Mouse (Mus musculus) embryonic facial prominence, embryonic 14.5 days (tissue): ENCODE data around the gene Lmntd1. TPM values are rescaled to one million over a fixed set of nuclear protein-coding genes. Genes with fewer than 3 reads are reported as not detected.
A peak's percentile ranks its signal among the peaks of the same experiment; 100 is the strongest.

Experiments
- ATAC-seq: fragments of 200-750 bp; cut with Nextera tagmentation; 2 replicates; pipeline ENCODE4 v1.8.0; 2017; ENCODE audit warnings: low read depth, moderate number of reproducible peaks, moderate TSS enrichment
- DNase-seq: peaks from one replicate; pipeline ENCODE4 v3.0.0-alpha.2; 2015; ENCODE audit warnings: low spot score
- H3K27ac ChIP-seq: fragments of 300-500 bp; sonication (generic); replicated peaks from 2 replicates; pipeline ENCODE4 v1.5.1; 2014; ENCODE audit warnings: low read depth, mild to moderate bottlenecking, low read length, moderate library complexity
- H3K27me3 ChIP-seq: fragments of 300-500 bp; sonication (generic); replicated peaks from 2 replicates; pipeline ENCODE4 v1.6.1; 2014; ENCODE audit warnings: low read length; ENCODE audit not compliant: control insufficient read depth, insufficient read depth
- H3K36me3 ChIP-seq: fragments of 300-500 bp; sonication (generic); 2 replicates; pipeline ENCODE4 v1.6.1; 2014; ENCODE audit warnings: low read length, mixed read lengths; ENCODE audit not compliant: control insufficient read depth, insufficient read depth
- H3K4me1 ChIP-seq: fragments of 300-500 bp; sonication (generic); 2 replicates; pipeline ENCODE4 v1.6.1; 2014; ENCODE audit warnings: antibody characterized with exemption, low read length; ENCODE audit not compliant: control insufficient read depth, insufficient read depth
- H3K4me2 ChIP-seq: fragments of 300-500 bp; sonication (generic); 2 replicates; pipeline ENCODE4 v1.6.1; 2014; ENCODE audit warnings: low read depth, mild to moderate bottlenecking, low read length, moderate library complexity, mixed read lengths
- H3K4me3 ChIP-seq: fragments of 300-500 bp; sonication (generic); 2 replicates; pipeline ENCODE4 v1.5.1; 2014; ENCODE audit warnings: low read depth, mild to moderate bottlenecking, low read length
- H3K9ac ChIP-seq: fragments of 300-500 bp; sonication (generic); 2 replicates; pipeline ENCODE4 v1.6.1; 2014; ENCODE audit warnings: low read depth, mild to moderate bottlenecking, low read length, moderate library complexity, mixed read lengths
- H3K9me3 ChIP-seq: fragments of 300-500 bp; sonication (generic); 2 replicates; pipeline ENCODE4 v1.6.1; 2016; ENCODE audit warnings: low read length; ENCODE audit not compliant: control insufficient read depth
- WGBS: fragments of 180-500 bp; shearing (Covaris S2); extraction: QIAGEN DNeasy Blood & Tissue Kit; methylation state at CpG from one replicate; pipeline ENCODE4 v1.1.7; 2014; 5-methylcytosine and 5-hydroxymethylcytosine counted together
- polyA plus RNA-seq: library from polyadenylated mRNA; unstranded; fragments of >200 nt; fragmentation: Nextera tagmentation; extraction: Ambion mirVana; gene quantifications from 2 replicates; pipeline ENCODE4 v1.2.1, GENCODE M21; 2014

Gene Lmntd1
- polyA plus RNA-seq, 1 experiment from 2014 or later = 1.3 TPM

GRCm38 (mm10) chr6:145595905-145596304 is 18.2 kb downstream of the Lmntd1 start:
- H3K4me2 ChIP-seq = no peak overlapping the region
- 0 out of 2 replicates have a peak, but pooled peaks have one; percentile 34 for ATAC-seq
- no peak overlapping the region for H3K4me3 ChIP-seq
- no peaks in the 10 kb centered on the region for H3K36me3 ChIP-seq
- peaks cover 26% of the 10 kb centered on the region for H3K4me1 ChIP-seq
- 64% methylated on average over 4 of the region's 4 CpGs for WGBS
- no peaks in the 10 kb centered on the region for H3K27me3 ChIP-seq
- no peak overlapping the region for H3K9ac ChIP-seq
- DNase-seq = peak; percentile 64
- H3K9me3 ChIP-seq = no peaks in the 10 kb centered on the region
- H3K27ac ChIP-seq = no peak overlapping the region

DNA sequence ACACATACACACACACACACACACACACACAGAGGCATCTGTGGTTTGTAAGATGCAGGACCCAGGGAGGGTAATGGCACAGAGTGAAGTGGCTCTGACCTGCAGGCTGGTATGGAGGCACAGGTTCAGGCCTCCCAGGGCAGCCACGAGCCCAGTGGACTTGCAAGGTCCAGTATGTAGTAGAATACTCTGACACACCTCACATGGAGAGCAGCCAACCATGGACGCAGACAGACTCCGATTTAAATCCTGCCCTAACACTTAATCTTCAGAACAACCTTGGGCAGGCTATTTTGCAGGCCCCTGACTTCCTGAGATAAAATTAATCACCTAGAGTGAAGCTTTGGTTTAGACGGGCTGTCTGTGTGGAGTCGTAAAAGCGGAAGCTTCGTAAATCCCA is 20.1 kb downstream of the Lmntd1 start:
- Histone ChIP-seq H3K27ac (no peak overlapping the region), H3K9ac (no peak overlapping the region), H3K4me1 (peaks cover 28% of the 10 kb centered on the region), H3K4me3 (no peak overlapping the region), H3K9me3 (no peaks in the 10 kb centered on the region), H3K27me3 (no peaks in the 10 kb centered on the region), H3K36me3 (no peaks in the 10 kb centered on the region), H3K4me2 (no peak overlapping the region)
- ATAC-seq = no peak
- 90% methylated on average over 7 of the region's 7 CpGs for WGBS
- no peak for DNase-seq

DNA sequence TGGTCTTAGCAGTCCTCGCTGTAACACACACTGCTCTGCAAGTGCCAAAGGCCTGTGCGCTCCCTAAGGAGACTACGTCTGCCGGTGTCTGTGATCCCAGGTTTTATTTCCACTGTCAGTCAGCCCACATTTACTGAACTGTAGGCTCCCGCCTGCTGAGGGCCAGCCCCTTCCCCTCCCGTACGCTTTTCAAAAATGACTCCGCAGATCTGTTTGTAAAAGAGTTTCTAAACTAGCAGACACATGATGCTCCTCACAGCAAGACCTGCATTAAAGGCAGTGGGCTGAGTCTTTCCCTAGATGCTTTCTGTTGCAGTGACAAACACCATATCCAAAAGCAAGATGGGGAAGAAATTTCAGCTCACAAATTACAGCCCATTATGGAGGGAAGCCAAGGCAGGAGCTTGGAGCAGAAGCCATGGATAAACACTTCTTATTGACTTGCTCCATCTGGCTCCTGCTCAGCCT is 21.6 kb downstream of the Lmntd1 start:
- DNase-seq (peak; percentile 63), ATAC-seq (peak; percentile 53; the same call in 1 of the 2 replicates)
- WGBS = 34% methylated on average over 8 of the region's 8 CpGs
- Histone ChIP-seq H3K27ac (peak overlapping the region; percentile 63), H3K4me1 (peaks cover 24% of the 10 kb centered on the region), H3K4me2 (0 out of 2 replicates have a peak overlapping the region, but pooled peaks have one; percentile 10), H3K4me3 (no peak overlapping the region), H3K27me3 (no peaks in the 10 kb centered on the region), H3K9ac (no peak overlapping the region), H3K36me3 (no peaks in the 10 kb centered on the region), H3K9me3 (no peaks in the 10 kb centered on the region)

- Histone ChIP-seq H3K27ac (peak overlapping the region; percentile 63), H3K4me2 (0 out of 2 replicates have a peak overlapping the region, but pooled peaks have one; percentile 10), H3K9ac (no peak overlapping the region), H3K4me3 (no peak overlapping the region), H3K4me1 (peaks cover 24% of the 10 kb centered on the region), H3K36me3 (no peaks in the 10 kb centered on the region), H3K9me3 (no peaks in the 10 kb centered on the region), H3K27me3 (no peaks in the 10 kb centered on the region)
- ATAC-seq (no peak), DNase-seq (no peak)
- WGBS = 66% methylated on average over 6 of the region's 6 CpGs
These were observed 22.1 kb downstream of the Lmntd1 start for GRCm38 (mm10) chr6:145592036-145592435.

DNA sequence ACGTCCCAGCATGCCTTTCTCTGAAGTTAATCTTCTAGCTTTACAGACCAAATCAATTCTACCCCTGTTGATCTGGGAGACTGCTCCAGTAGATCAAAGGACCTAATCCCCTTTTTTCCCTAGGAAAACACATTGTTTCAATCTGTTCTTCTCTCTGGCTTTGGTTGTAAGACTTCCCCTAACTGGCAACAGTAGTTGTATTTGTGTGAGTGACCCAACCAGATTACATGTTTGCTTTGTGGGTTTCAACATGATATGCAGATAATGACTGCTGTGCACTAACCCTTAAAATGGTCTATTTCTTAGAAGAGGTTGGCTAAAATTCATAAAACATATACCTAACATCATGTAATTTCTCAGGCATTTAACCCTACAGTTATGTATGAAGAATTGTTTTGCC is 22.5 kb downstream of the Lmntd1 start:
- Histone ChIP-seq H3K27me3 (no peaks in the 10 kb centered on the region), H3K9me3 (no peaks in the 10 kb centered on the region), H3K9ac (no peak overlapping the region), H3K4me2 (no peak overlapping the region), H3K4me3 (no peak overlapping the region), H3K4me1 (peaks cover 24% of the 10 kb centered on the region), H3K36me3 (no peaks in the 10 kb centered on the region), H3K27ac (peak overlapping the region; percentile 63; the same call in 1 of the 2 replicates)
- whole genome bisulfite sequencing = 37% methylated on average over 1 of the region's 1 CpGs
- DNase-seq = peak; percentile 63
- no peak for ATAC-seq

DNA sequence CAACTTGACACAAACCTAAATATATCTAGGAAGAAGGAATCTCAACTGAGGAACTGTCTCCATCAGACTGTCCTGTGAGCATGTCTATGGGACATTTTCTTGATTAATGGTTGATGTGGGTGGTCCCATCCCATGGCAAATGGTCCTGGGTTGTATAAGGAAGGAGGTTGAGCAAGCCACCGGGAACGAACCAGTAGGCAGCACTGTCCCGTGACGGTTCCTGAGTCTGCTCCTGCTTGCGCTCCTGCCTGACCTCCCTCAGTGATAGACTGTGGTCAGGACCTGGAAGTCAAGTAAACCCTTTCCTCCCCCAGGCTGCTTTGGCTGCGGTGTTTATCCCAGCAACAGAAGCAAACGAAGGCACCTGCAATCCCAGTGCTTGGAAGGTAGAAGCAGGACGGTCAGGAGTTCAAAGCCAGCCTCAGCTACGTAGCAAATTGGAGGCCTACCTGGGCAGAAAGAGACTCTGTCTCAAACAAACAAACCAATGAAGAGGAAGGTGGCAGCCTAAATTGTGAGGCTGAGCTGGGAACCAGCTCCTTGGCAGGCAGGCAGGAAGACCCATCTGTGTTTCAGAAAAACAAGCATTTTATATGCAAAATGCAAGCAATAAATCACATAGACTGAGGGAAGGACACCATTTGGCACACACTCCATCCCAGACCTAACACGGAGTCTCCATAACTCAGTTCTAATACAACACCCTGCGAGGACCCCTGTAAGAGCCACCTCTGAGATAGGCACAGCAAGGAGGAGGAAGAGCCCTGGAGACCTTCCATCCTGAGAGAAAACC is 23.4 kb downstream of the Lmntd1 start:
- Histone ChIP-seq H3K9ac (no peak overlapping the region), H3K4me3 (no peak overlapping the region), H3K4me1 (peaks cover 24% of the 10 kb centered on the region), H3K27me3 (no peaks in the 10 kb centered on the region), H3K9me3 (no peaks in the 10 kb centered on the region), H3K27ac (no peak overlapping the region), H3K36me3 (no peaks in the 10 kb centered on the region), H3K4me2 (no peak overlapping the region)
- 89% methylated on average over 11 of the region's 11 CpGs for WGBS
- DNase-seq = no peak
- ATAC-seq = no peak

DNA sequence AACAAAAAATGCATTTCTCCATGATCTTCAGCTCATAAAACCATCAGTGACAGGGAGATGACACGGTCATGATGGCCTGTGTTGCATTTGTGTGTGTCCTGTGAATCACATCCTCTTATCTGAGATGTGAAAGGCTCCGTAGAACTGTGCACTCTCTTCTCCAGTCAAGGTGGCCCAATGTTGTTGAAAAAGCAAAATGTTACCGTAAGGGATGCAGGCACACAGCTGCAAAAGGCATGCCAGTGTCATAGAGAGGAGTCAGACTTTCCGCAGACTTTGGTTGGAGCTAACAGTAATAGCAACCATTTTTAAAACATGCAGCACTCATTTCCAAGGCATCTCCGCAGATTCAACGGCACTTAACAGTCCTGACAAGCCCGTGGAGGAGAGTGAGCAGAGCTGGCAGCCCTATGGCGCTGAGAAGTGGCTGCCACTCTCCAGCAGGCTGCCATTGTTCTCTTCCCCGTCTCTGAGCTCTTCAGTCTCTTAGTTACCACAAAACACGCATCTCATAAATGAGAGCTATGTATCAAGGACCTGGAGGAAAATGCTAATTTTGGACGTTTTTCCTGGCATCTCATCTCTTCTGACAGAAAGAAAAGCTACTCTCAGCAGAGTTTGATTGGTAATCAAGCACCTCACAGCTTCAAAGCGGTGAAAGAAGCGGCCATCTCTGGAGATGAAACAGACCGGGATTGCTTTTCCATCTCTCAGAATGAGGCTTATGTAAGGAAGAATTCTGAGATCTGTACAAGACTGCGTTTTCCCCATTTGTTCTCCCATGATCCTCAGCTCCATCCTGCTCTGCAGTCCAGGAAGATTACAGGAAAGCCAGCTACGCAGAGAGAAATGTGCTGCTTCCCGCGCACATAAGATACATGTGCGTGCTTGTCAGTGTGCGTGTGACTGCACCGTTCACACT is 28.8 kb downstream of the Lmntd1 start:
- Histone ChIP-seq H3K4me2 (no peak overlapping the region), H3K9ac (no peak overlapping the region), H3K4me3 (no peak overlapping the region), H3K9me3 (no peaks in the 10 kb centered on the region), H3K4me1 (no peaks in the 10 kb centered on the region; the same call in 1 of the 2 replicates), H3K27ac (no peak overlapping the region), H3K27me3 (no peaks in the 10 kb centered on the region), H3K36me3 (no peaks in the 10 kb centered on the region)
- DNase-seq (no peak), ATAC-seq (no peak)
- WGBS = 74% methylated on average over 21 of the region's 21 CpGs

DNA sequence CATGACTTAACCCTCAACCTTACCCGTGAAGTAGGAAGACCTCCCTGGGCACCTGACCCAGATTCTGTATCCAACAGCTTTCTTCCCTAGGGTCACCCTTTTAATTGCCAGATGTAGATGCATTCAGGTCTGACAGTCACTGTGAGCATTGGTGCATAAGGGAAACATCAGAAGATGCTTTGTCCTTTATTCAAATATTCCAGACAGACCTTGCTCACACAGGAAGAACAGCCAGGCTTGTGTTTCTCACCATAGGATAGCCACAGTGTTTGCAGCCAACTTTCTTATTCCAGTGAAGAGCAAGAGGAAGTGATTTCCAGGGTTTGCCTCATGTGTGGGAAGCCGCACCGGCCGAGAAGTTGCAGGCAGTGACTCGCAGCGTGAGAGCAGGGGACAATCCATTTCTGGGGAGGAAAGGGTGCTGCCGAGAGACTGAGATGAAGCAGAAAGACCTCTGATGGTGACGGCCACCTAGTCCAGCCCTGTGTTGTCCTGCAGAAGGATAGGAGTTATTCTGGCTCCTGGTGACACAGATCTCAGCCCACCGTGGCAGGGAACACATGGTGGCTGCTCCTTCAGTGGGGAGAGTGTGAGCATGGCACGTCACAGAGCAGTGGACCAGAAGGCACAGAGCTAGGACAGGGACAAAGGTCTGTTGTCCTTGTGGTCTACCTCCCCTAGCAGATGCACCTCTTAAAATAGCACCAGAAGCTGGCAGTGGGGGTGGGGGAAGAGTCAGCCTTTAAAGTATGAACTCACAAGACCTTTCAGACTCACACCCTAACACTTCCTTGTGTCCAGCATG is 32.6 kb downstream of the Lmntd1 start:
- no peaks in the 10 kb centered on the region for H3K36me3 ChIP-seq
- DNase-seq (no peak), ATAC-seq (no peak)
- H3K9me3 ChIP-seq = no peaks in the 10 kb centered on the region
- H3K27ac ChIP-seq = no peak overlapping the region
- H3K4me1 ChIP-seq = peaks cover 8% of the 10 kb centered on the region; the same call in 1 of the 2 replicates
- H3K9ac ChIP-seq = no peak overlapping the region
- no peak overlapping the region for H3K4me2 ChIP-seq
- 71% methylated on average over 10 of the region's 10 CpGs for WGBS
- no peaks in the 10 kb centered on the region for H3K27me3 ChIP-seq
- H3K4me3 ChIP-seq = no peak overlapping the region
